Mouse (Mus musculus) Patski (cell line): ENCODE data around the gene Tent5c. TPM values are rescaled to one million over a fixed set of nuclear protein-coding genes. Genes with fewer than 3 reads are reported as not detected.

Experiments used
- ATAC-seq: fragments of 100-300 bp; one replicate; pipeline ENCODE4 v1.8.0; 2021
- CTCF ChIA-PET: fragments of 350-600 bp; sonication (Branson Sonifier 250); formaldehyde crosslinking; loops from one replicate; lab custom pipeline; 2022; ENCODE audit warnings: inconsistent platforms; lab: Charles Lee
- POLR2A ChIA-PET: fragments of 350-600 bp; sonication (Branson Sonifier 250); formaldehyde crosslinking; loops from one replicate; lab custom pipeline; 2022; ENCODE audit warnings: antibody characterized with exemption, inconsistent platforms; lab: Charles Lee
- DNase-seq: peaks from one replicate; pipeline ENCODE4 v3.0.0-alpha.2; 2011; ENCODE audit warnings: low read depth, low spot score
- H3K27me3 ChIP-seq: fragments of 371-371 bp; one replicate; pipeline ENCODE4 v1.5.1; 2021
- CTCF ChIP-seq: fragments of 100-300 bp; IDR thresholded peaks from one replicate; pipeline ENCODE4 v1.5.1; 2021
- in situ Hi-C: fragments of 300-500 bp; cut with MboI; formaldehyde crosslinking; loops from 3 replicates; pipeline ENCODE4 v1.11.1; 2018; ENCODE audit warnings: low pct_unique_long_range_greater_than_20kb, mixed read lengths
- polyA plus RNA-seq: library from polyadenylated mRNA; unstranded; gene quantifications from one replicate; pipeline ENCODE4 v1.2.3, GENCODE M21; 2021

The Tent5c gene
- polyA plus RNA-seq, 1 experiment from 2014 or later, result 8.4 TPM

DNA sequence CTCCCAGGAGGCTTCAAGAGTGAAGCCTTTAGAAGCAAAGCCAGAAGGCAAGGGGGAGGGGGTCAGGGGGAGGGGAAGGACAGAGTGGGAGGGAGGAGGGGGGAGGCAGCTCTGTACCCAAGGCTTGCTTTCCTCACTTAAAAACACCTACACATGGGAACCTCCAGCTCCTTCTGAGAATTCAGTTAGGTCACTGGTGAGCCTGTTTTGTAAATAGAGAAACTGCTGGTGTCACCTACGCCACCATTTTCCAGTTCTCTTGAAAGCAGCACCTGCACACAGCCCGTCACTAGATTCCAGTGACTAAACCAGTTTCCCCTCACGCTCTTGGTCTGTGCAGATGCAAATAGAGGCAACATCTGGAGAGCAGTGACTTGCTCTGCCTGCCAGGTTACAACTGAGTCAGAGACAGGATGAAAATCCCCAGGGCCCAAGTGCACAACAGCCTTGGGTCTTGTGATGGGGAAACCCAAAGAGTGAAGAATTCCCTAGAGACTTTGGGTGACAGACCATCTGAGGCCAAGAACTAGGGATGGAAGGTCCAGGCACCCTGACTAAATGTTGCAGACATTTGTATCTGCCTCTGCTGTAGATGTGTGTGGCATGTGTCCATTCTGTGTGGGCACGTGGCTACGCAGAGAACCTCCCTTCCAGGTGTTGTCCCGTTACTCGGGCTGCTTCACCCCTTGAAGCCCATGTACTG, 45.2 kb downstream of the Tent5c start:
- ATAC-seq, result no peak

DNA sequence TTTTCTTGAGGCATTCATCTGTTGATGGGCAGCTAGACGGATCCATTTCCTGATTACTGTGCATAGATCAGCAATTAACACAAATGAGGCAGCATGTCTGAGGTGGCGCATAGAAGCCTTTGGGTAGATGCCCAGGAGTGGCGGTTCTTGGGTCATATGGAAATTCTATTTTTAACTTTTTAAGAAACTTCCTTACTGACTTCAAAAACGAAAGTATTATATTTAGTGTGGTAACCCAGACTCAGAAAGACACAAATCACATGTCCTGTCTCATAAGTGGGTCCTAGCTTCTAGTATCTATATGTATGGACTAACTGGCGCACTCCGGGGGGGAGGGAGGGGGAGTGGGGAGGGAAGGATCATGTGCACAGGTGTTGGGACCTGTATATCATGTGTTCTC, 46.6 kb downstream of the Tent5c start:
- CTCF ChIA-PET, result interaction anchor here (1.0 to 1.2 kb wide), 2 partner anchors 11 to 17 kb away, joined by 3 read pairs; no protein-coding TSS in a partner anchor
- TF ChIP-seq CTCF, result no peak
- in situ Hi-C loops, result no loop called here
- POLR2A ChIA-PET, result interaction anchor here (1.0 kb wide), 1 partner anchor 9 kb away, joined by 3 read pairs; no protein-coding TSS in a partner anchor
- H3K27me3 ChIP-seq, result no peaks in the 10 kb centered on the region
- DNase-seq (no peak), ATAC-seq (no peak)

More for the DNA sequence above, 45.2 kb downstream of the Tent5c start:
- H3K27me3 ChIP-seq, result no peaks in the 10 kb centered on the region
- no peak for TF ChIP-seq CTCF
- in situ Hi-C loops, result no loop called here
- ChIA-PET POLR2A (no interaction called here), CTCF (interaction anchor here (1.2 kb wide), 1 partner anchor 22 kb away, joined by 4 read pairs; no protein-coding TSS in a partner anchor)
- no peak for DNase-seq

- ChIA-PET CTCF (interaction anchor here (0.8 to 1.6 kb wide), 2 partner anchors 18 to 122 kb away, joined by 3 to 4 read pairs; no protein-coding TSS in a partner anchor), POLR2A (no interaction called here)
- H3K27me3 ChIP-seq, result no peaks in the 10 kb centered on the region
- no peak for DNase-seq
- in situ Hi-C loops, result no loop called here
- no peak for ATAC-seq
- TF ChIP-seq CTCF, result no peak
These were observed 48.4 kb downstream of the Tent5c start for GRCm38 (mm10) chr3:100440754-100441153.

- DNase-seq, result no peak
- in situ Hi-C loops, result no loop called here
- ChIA-PET POLR2A (no interaction called here), CTCF (interaction anchor here (0.8 to 1.6 kb wide), 3 partner anchors 18 to 123 kb away, joined by 3 to 4 read pairs (median 3); no protein-coding TSS in a partner anchor)
- no peaks in the 10 kb centered on the region for H3K27me3 ChIP-seq
- ATAC-seq, result no peak
- no peak for TF ChIP-seq CTCF
These were observed 49.1 kb downstream of the Tent5c start for GRCm38 (mm10) chr3:100440009-100440408.

GRCm38 (mm10) chr3:100439088-100439487, 50.0 kb downstream of the Tent5c start:
- ATAC-seq, result no peak
- no peak for DNase-seq
- CTCF ChIA-PET, result interaction anchor here (1.1 kb wide), 2 partner anchors 11 to 17 kb away, joined by 3 read pairs; no protein-coding TSS in a partner anchor
- POLR2A ChIA-PET, result no interaction called here
- in situ Hi-C loops, result no loop called here
- TF ChIP-seq CTCF, result no peak
- H3K27me3 ChIP-seq, result no peaks in the 10 kb centered on the region

GRCm38 (mm10) chr3:100438461-100439002, 50.6 kb downstream of the Tent5c start:
- in situ Hi-C loops, result no loop called here
- POLR2A ChIA-PET, result no interaction called here
- no peak for TF ChIP-seq CTCF
- CTCF ChIA-PET, result interaction anchor here (1.1 kb wide), 2 partner anchors 10 to 16 kb away, joined by 3 read pairs; no protein-coding TSS in a partner anchor
- ATAC-seq (no peak), DNase-seq (no peak)
- no peaks in the 10 kb centered on the region for H3K27me3 ChIP-seq

GRCm38 (mm10) chr3:100436756-100437155, 52.4 kb downstream of the Tent5c start:
- ATAC-seq (no peak), DNase-seq (no peak)
- ChIA-PET CTCF (interaction anchor here (0.8 to 2.0 kb wide), 5 partner anchors 14 to 118 kb away, joined by 3 to 8 read pairs (median 3); no protein-coding TSS in a partner anchor), POLR2A (no interaction called here)
- in situ Hi-C loops, result no loop called here
- H3K27me3 ChIP-seq, result no peaks in the 10 kb centered on the region
- no peak for TF ChIP-seq CTCF

GRCm38 (mm10) chr3:100431705-100432104, 57.4 kb downstream of the Tent5c start:
- DNase-seq (no peak), ATAC-seq (no peak)
- ChIA-PET CTCF (interaction anchor here (0.7 to 1.7 kb wide), 4 partner anchors 9 to 72 kb away, joined by 3 to 10 read pairs (median 3); no protein-coding TSS in a partner anchor), POLR2A (no interaction called here)
- no peak for TF ChIP-seq CTCF
- no peaks in the 10 kb centered on the region for H3K27me3 ChIP-seq
- in situ Hi-C loops, result no loop called here

GRCm38 (mm10) chr3:100430731-100431130, 58.4 kb downstream of the Tent5c start:
- no peaks in the 10 kb centered on the region for H3K27me3 ChIP-seq
- CTCF ChIA-PET, result no interaction called here
- ATAC-seq (no peak), DNase-seq (no peak)
- in situ Hi-C loops, result no loop called here
- TF ChIP-seq CTCF, result no peak
- POLR2A ChIA-PET, result no interaction called here

- no peak for TF ChIP-seq CTCF
- no peaks in the 10 kb centered on the region for H3K27me3 ChIP-seq
- DNase-seq (no peak), ATAC-seq (no peak)
- in situ Hi-C loops, result no loop called here
- ChIA-PET CTCF (no interaction called here), POLR2A (interaction anchor here (1.0 kb wide), 1 partner anchor 58 kb away, joined by 3 read pairs; no protein-coding TSS in a partner anchor)
These were observed 59.0 kb downstream of the Tent5c start for GRCm38 (mm10) chr3:100430101-100430500.
